8 mouse cellular contexts compared by ENCODE assay signal in genomic region chr7:129801431-129801847, GRCm38 (mm10).
DNase-seq lines count a peak whose midpoint lies in the region; ATAC-seq and TF ChIP-seq lines count a peak whose summit lies in the region.

No protein-coding gene starts in this region.

- H3K27me3 ChIP-seq in forebrain, embryonic 13.5 days = 0 out of 2 replicates have a peak, but pooled peaks cover 3% of the 10 kb centered on the region
- no peaks in the 10 kb centered on the region for H3K27me3 ChIP-seq in kidney, embryonic 14.5 days (ENCODE audit: control insufficient read depth, insufficient read depth, low read length)

- H3K4me3 ChIP-seq in layer of hippocampus, adult 2 months = no peak overlapping the region
- no peak overlapping the region for H3K4me3 ChIP-seq in forebrain, embryonic 13.5 days
- no peak overlapping the region for H3K4me3 ChIP-seq in kidney, embryonic 14.5 days (ENCODE audit: low read length)

- no peak for DNase-seq in layer of hippocampus, adult 2 months (ENCODE audit: low spot score in 2 of 2)
- no peak for DNase-seq in layer of hippocampus, postnatal 25 days (ENCODE audit: extremely low spot score in 1 of 2, low spot score in 1 of 2)
- DNase-seq in Muller cell, postnatal 12 days (ENCODE audit: inconsistent ontology term) = peak; percentile 71
- DNase-seq in gastrocnemius, postnatal 36 days = no peak
- no peak for DNase-seq in gastrocnemius, adult 18-20 months (ENCODE audit: low spot score)

- H3K9ac ChIP-seq in forebrain, embryonic 13.5 days = no peak overlapping the region
- H3K9ac ChIP-seq in kidney, embryonic 14.5 days (ENCODE audit: low read depth, low read length) = no peak overlapping the region

- ATAC-seq in forebrain, embryonic 13.5 days = peak; percentile 83
- ATAC-seq in kidney, embryonic 14.5 days (ENCODE audit: low FRiP score, low TSS enrichment) = no peak
- ATAC-seq in megakaryocyte, adult 5-6 weeks (ENCODE audit: poor library complexity, severe bottlenecking) = no peak

- H3K4me1 ChIP-seq in forebrain, embryonic 13.5 days = peaks cover 29% of the 10 kb centered on the region
- H3K4me1 ChIP-seq in kidney, embryonic 14.5 days (ENCODE audit: control insufficient read depth, insufficient read depth, low read length) = peaks cover 31% of the 10 kb centered on the region

- no peaks in the 10 kb centered on the region for H3K36me3 ChIP-seq in forebrain, embryonic 13.5 days (ENCODE audit: poor library complexity, severe bottlenecking)
- H3K36me3 ChIP-seq in kidney, embryonic 14.5 days (ENCODE audit: control insufficient read depth, insufficient read depth, low read length) = no peaks in the 10 kb centered on the region

- TF ChIP-seq CTCF in layer of hippocampus, adult 2 months (conservative IDR thresholded peaks at IDR 0.05) = no peak

- intact Hi-C loops in gastrocnemius, postnatal 36 days (cut with DNase I) = no loop called here

- 0 out of 2 replicates have a peak overlapping the region, but pooled peaks have one; percentile 15 for H3K4me2 ChIP-seq in forebrain, embryonic 13.5 days
- H3K4me2 ChIP-seq in kidney, embryonic 14.5 days (replicated peaks; ENCODE audit: low read depth, low read length) = no peak overlapping the region

- 19% methylated on average over 2 of the region's 2 CpGs for WGBS in forebrain, embryonic 13.5 days
- WGBS in kidney, embryonic 14.5 days = 60% methylated on average over 2 of the region's 2 CpGs

- peak overlapping the region; percentile 46 for H3K27ac ChIP-seq in layer of hippocampus, adult 2 months
- no peak overlapping the region for H3K27ac ChIP-seq in forebrain, embryonic 13.5 days
- peak overlapping the region; percentile 5; the same call in 1 of the 2 replicates for H3K27ac ChIP-seq in kidney, embryonic 14.5 days (ENCODE audit: low read depth, low read length)

- H3K9me3 ChIP-seq in forebrain, embryonic 13.5 days (replicated peaks) = no peaks in the 10 kb centered on the region
- no peaks in the 10 kb centered on the region for H3K9me3 ChIP-seq in kidney, embryonic 14.5 days (ENCODE audit: control insufficient read depth, low read length)
